In genomic region chr1:173429995-173430699, GRCm38 (mm10) we compare ENCODE assay signal across 22 mouse cellular contexts.
DNase-seq lines count a peak whose midpoint lies in the region; TF ChIP-seq lines count a peak whose summit lies in the region.
"Had no signal": no experiment of that assay in that cellular context is flagged by ENCODE, and none has a peak within 500 bp of the region (broad histone marks: within the 10 kb centered on the region; RNA-seq: fewer than 3 reads in every experiment).

No protein-coding gene starts in this region.

- TF ChIP-seq POLR2A in testis, adult 2 months (IDR thresholded peaks at IDR 0.05; ENCODE audit: control insufficient read depth, low read depth, low read length): no peak

- TF ChIP-seq CTCF in testis, adult 2 months (IDR thresholded peaks at IDR 0.05; ENCODE audit: control insufficient read depth, insufficient read depth, insufficient replicate concordance, low read depth, low read length): no peak

- peak overlapping the region; percentile 40; the same call in 1 of the 2 replicates for H3K4me3 ChIP-seq in testis, adult 2 months (ENCODE audit: control insufficient read depth, low read depth, low read length)
- H3K4me3 ChIP-seq: forebrain, embryonic 13.5 days; heart, adult 2 months; left cerebral cortex, adult 2 months; limb, embryonic 13.5 days; neural tube, embryonic 15.5 days had no signal

- no peaks in the 10 kb centered on the region for H3K36me3 ChIP-seq in testis, adult 2 months (ENCODE audit: control insufficient read depth, insufficient read depth, low read length)
- H3K36me3 ChIP-seq: G1E; limb, embryonic 13.5 days; neural tube, embryonic 15.5 days had no signal

- H3K4me1 ChIP-seq in testis, adult 2 months (ENCODE audit: control insufficient read depth, insufficient read depth, low read length): no peaks in the 10 kb centered on the region
- H3K4me1 ChIP-seq: forebrain, embryonic 13.5 days; limb, embryonic 13.5 days; neural tube, embryonic 15.5 days had no signal

- no peak overlapping the region for H3K27ac ChIP-seq in testis, adult 2 months (ENCODE audit: control insufficient read depth, insufficient read depth, low read depth, low read length)
- H3K27ac ChIP-seq: forebrain, embryonic 13.5 days; heart, adult 2 months; hindbrain, postnatal 0 days; left cerebral cortex, adult 2 months; limb, embryonic 13.5 days; neural tube, embryonic 15.5 days had no signal

- DNase-seq in testis, postnatal 10 days (ENCODE audit: low spot score): no peak
- peak; percentile 28 for DNase-seq in ES-CJ7 (ENCODE audit: low read depth, low spot score)
- DNase-seq in induced T-regulatory cell, adult 2 months (ENCODE audit: low read depth): peak; percentile 69
- peak; percentile 20 for DNase-seq in thymus, postnatal 14 days
- DNase-seq in gastrocnemius, adult 8-10 months (ENCODE audit: low spot score in 2 of 2): no peak
- no peak for DNase-seq in Muller cell, postnatal 12 days (ENCODE audit: inconsistent ontology term)
- DNase-seq in neural tube, embryonic 10.5 days (ENCODE audit: extremely low spot score, low spot score): no peak
- DNase-seq: adrenal gland, postnatal 14 days; cerebellum, adult 9-10 months; embryo, embryonic 11 days; heart, adult 2 months; heart, postnatal 10 days; kidney, adult 9 months; lung, postnatal 4 days; retina, postnatal 1 day had no signal

- no peaks in the 10 kb centered on the region for H3K27me3 ChIP-seq in testis, adult 2 months (ENCODE audit: control insufficient read depth, insufficient read depth, low read length)
- H3K27me3 ChIP-seq: forebrain, embryonic 13.5 days; limb, embryonic 13.5 days; neural tube, embryonic 15.5 days had no signal

Comparison
In these comparisons a context has a peak if more than half of its experiments do, and no peak if none do; other contexts are left out.
1. DNase-seq: peak in ES-CJ7 (single experiment), induced T-regulatory cell, adult 2 months (single experiment) and thymus, postnatal 14 days (single experiment); none in testis, postnatal 10 days (single experiment), gastrocnemius, adult 8-10 months (0 of 2), Muller cell, postnatal 12 days (single experiment) and neural tube, embryonic 10.5 days (single experiment).